Mouse (Mus musculus): Measurements from ENCODE around the gene Slc35f1.

DNA sequence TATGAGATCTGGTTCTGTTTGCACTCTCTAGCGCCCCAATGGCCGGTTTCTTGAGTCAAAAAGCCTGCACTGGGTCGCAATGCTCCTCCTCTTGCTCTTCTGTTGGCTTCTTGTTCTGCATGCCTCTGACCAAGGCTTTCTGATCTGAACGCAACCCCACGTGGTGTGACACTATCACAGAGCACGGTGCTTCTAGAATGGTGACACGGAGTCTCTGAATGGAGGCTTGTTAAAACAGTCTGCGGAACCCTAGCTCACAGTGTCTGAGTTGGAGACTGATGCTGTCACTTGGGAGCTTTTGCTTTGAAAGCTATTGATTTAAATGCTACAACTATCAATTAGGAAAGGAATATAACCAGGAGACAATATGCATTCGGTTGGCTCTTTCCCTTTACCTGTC is 183.8 kb downstream of the Slc35f1 start:
- TF ChIP-seq POLR2A (IDR thresholded peaks at IDR 0.05; ENCODE audit: low read depth, low read length) (no peak), CTCF (conservative IDR thresholded peaks at IDR 0.05; ENCODE audit: insufficient read depth, insufficient read length, low read depth, low read length) (no peak)
